Mouse (Mus musculus): ENCODE measurements around the gene Ctcf. TPM values are rescaled to one million over a fixed set of nuclear protein-coding genes. Genes with fewer than 3 reads are reported as not detected.

Ctcf gene
- total RNA-seq, 1 experiment from 2014 or later: 139 TPM

- ATAC-seq (replicated peaks; ENCODE audit: low read depth, poor library complexity, severe bottlenecking): no peak
Observed at GRCm38 (mm10) chr8:105725726-105726125, 89.4 kb downstream of the Ctcf start.

DNA sequence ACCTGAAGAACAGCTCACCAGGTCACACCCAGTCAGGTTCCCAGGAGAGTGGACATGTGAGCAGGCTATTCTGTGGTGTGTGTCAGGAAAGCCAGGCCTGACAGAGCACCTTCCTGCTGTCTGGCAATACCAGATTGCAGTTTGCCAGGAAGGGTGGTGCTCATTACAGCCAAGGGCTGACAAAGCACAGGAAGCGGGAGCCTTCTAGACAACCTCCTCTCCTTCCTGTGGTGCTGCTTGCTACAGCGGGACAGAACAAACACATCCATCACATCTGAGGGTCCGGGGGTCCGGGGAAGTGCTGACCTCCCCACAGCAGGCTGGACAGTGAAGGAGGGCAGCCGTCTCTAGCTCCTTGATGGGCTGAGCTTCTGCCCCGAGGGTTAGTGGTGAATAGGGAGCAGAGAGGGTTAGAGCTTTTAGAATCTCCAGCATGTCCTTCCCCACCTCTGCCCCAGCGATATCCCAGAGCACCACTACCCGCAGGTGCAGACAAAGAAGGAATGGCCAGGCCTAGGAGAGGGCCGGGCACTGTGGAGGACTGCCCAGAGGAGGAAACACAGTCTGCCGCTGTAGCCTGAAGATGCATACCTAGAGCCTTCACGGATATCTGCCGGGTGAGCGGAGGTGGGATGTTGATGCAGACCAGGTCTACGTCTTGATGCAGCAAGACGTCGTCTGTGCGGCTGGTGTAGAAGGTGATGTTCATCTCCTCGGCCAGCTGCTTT lies 91.2 kb downstream of the Ctcf start:
- peak; percentile 96 for ATAC-seq (replicated peaks; ENCODE audit: low read depth, poor library complexity, severe bottlenecking)

GRCm38 (mm10) chr8:105732186-105732585 lies 95.8 kb downstream of the Ctcf start:
- no peak for ATAC-seq (replicated peaks; ENCODE audit: low read depth, poor library complexity, severe bottlenecking)

Other genes starting within 250 kb of the Ctcf start
- not detected in 2 replicates for gene Kctd19, start 223.1 kb upstream of the Ctcf start, total RNA-seq (2017)
- 0.69 and 1.5 TPM in 2 replicates for gene Lrrc36, start 223.0 kb upstream of the Ctcf start, total RNA-seq (2017)
- not detected in 2 replicates for gene Tppp3, start 165.0 kb upstream of the Ctcf start, total RNA-seq (2017)
- gene Zdhhc1, start 139.7 kb upstream of the Ctcf start, total RNA-seq (2017): 2.4 and 3.5 TPM in 2 replicates
- gene Hsd11b2, start 117.8 kb upstream of the Ctcf start, total RNA-seq (2017): not detected in 2 replicates
- 27.5 and 33.4 TPM in 2 replicates for gene Atp6v0d1, start 70.5 kb upstream of the Ctcf start, total RNA-seq (2017)
- gene Ripor1, start 31.3 kb upstream of the Ctcf start, total RNA-seq (2017): 21.9 and 39.1 TPM in 2 replicates
- not detected in 2 replicates for gene Agrp, start 825 bp downstream of the Ctcf start, total RNA-seq (2017)
- 2.9 and 4.3 TPM in 2 replicates for gene Carmil2, start 49.7 kb downstream of the Ctcf start, total RNA-seq (2017)
- gene Acd, start 64.5 kb downstream of the Ctcf start, total RNA-seq (2017): 17.8 and 33.4 TPM in 2 replicates
- gene Pard6a, start 64.6 kb downstream of the Ctcf start, total RNA-seq (2017): 0.41 and 11.5 TPM in 2 replicates
- not detected in 2 replicates for gene 4933405L10Rik, start 71.1 kb downstream of the Ctcf start, total RNA-seq (2017)
- gene Enkd1, start 71.6 kb downstream of the Ctcf start, total RNA-seq (2017): 12.9 and 16.0 TPM in 2 replicates
- gene Gfod2, start 122.1 kb downstream of the Ctcf start, total RNA-seq (2017): 0.92 and 3.7 TPM in 2 replicates
- 9.4 and 13.4 TPM in 2 replicates for gene Ranbp10, start 190.8 kb downstream of the Ctcf start, total RNA-seq (2017)
- not detected in 2 replicates for gene Tsnaxip1, start 191.2 kb downstream of the Ctcf start, total RNA-seq (2017)
- gene Cenpt, start 216.7 kb downstream of the Ctcf start, total RNA-seq (2017): 13.4 and 16.9 TPM in 2 replicates
- 23.6 and 24.3 TPM in 2 replicates for gene Thap11, start 218.6 kb downstream of the Ctcf start, total RNA-seq (2017)
- gene Nutf2, start 224.0 kb downstream of the Ctcf start, total RNA-seq (2017): 50.5 and 55.0 TPM in 2 replicates
- gene Edc4, start 244.3 kb downstream of the Ctcf start, total RNA-seq (2017): 32.8 and 39.7 TPM in 2 replicates